In the genomic region with DNA sequence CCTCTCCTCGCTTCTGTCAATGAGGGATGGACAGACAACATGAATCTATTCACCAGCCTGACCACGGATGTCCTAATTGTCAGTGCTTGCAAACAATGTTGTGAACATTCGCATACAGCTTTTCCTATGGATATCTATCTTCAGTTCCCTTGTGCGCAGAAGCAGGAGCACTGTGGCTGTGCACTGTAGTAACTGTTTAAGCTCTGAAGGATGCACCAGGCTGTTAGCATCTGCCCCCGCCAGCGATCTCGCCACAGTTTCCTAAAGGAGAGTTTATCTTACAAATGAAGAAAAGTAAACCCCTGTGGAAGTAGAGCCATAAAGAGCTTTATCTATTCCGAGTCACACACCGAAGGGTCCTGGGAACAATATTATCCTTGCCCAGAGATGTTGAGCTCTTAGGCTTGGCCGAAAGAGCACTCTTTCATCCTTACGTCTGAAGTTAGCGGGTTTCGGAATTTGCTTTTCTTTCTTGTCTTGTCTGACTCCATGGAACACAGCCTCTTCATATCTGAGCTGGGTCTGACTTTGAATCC, we compare ENCODE assay signal across 1 mouse cellular context.
TF ChIP-seq lines count a peak whose summit lies in the region.

No protein-coding gene starts in this region.

TF ChIP-seq in MEL, 35 proteins besides CTCF, POLR2A, EP300 and RAD21 (continued from another document):
- TF ChIP-seq MEF2A (IDR thresholded peaks at IDR 0.05; ENCODE audit: extremely low read depth, insufficient replicate concordance, low read depth, low read length, poor library complexity, severe bottlenecking) (no peak), ZC3H11A (IDR thresholded peaks at IDR 0.05; ENCODE audit: low read depth, low read length) (no peak), ZMIZ1 (IDR thresholded peaks at IDR 0.05; ENCODE audit: low read depth, low read length) (peak; percentile 84; the same call in 1 of the 2 replicates), POLR2AphosphoS2 (IDR thresholded peaks at IDR 0.05; ENCODE audit: low read length) (peak; percentile 51), CHD2 (IDR thresholded peaks at IDR 0.05; ENCODE audit: low read length) (no peak), ZNF384 (IDR thresholded peaks at IDR 0.05; ENCODE audit: low read depth, low read length) (no peak), POLR2AphosphoS5 (IDR thresholded peaks at IDR 0.05; ENCODE audit: borderline replicate concordance, low read depth, low read length) (no peak), SIN3A (IDR thresholded peaks at IDR 0.05; ENCODE audit: low read length) (no peak; the same call in 1 of the 2 replicates), ZKSCAN1 (IDR thresholded peaks at IDR 0.05; ENCODE audit: low read depth, low read length) (no peak), GABPA (IDR thresholded peaks at IDR 0.05; ENCODE audit: low read depth, low read length) (no peak)
TF ChIP-seq in MEL: peak in this region for 6.
